Mouse (Mus musculus): Measurements from ENCODE around the gene Exo1. TPM values are rescaled to one million over a fixed set of nuclear protein-coding genes. Genes with fewer than 3 reads are reported as not detected.

Gene Exo1
- polyA plus RNA-seq (2015; fragmentation: Nextera tagmentation; extraction: Ambion mirVana), result 4.3 and 17.4 TPM in 2 replicates

DNA sequence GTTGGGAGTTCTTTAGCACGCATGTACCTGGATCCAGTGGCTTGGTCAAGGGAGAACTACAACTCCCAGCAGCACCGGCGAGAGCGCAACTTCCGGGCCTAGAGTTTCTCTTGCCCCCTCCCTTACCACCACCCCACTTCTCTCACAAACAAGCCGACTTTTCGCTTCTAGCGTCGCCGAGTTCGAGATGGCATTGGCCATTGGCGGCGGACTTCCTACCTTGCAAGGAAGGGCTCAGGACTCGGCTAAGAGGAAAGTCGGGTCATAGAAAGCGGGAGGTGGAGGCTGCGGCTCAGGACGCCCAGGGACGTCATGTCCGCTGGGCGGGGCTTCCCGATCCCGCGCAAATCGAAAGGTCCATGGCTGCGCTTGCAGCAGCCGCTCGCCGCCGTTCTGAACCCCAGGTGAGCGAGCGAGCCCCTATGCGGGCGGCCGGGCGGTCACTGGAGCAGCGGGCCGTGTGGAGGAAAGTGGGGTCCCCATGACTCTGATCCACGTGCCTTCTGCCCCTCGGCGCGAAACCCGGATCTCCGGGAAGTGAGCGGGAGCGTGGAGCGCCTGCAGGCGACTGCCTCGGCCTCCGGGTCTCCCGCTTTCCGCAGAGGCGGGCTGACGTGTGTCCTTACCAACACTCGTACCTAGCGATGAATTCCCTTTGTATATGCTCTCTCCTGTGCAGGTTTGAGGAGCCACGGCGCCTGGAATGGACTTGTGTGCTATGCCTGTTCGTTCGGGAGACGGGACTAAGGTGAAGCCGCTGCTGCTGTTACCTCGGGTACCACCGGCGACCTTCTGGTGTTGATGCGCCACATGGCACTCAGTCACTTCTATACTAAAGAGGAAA is at the start of gene Exo1:
Exo1 (plus strand) TSS at position 129 of the 844 bp plus-strand sequence.
- peak; percentile 99 for ATAC-seq (ENCODE audit: low FRiP score)
- H3K9me3 ChIP-seq (replicated peaks), result no peaks in the 10 kb centered on the region
- H3K4me1 ChIP-seq, result peaks cover 7% of the 10 kb centered on the region
- WGBS, result under 1% methylated on average over 66 of the region's 66 CpGs
- H3K4me2 ChIP-seq, result peak within 1 kb of the TSS; percentile 84
- peak within 1 kb of the TSS; percentile 84 for H3K27ac ChIP-seq (replicated peaks)
- H3K27me3 ChIP-seq (replicated peaks), result no peaks in the 10 kb centered on the region
- H3K9ac ChIP-seq (replicated peaks), result peak within 1 kb of the TSS; percentile 64
- H3K4me3 ChIP-seq (replicated peaks), result peak within 1 kb of the TSS; percentile 71
- H3K36me3 ChIP-seq, result no peaks in the 10 kb centered on the region; the same call in 1 of the 2 replicates

- Histone ChIP-seq H3K27me3 (replicated peaks) (no peaks in the 10 kb centered on the region), H3K36me3 (no peaks in the 10 kb centered on the region), H3K4me3 (replicated peaks) (no peak overlapping the region), H3K9me3 (replicated peaks) (no peaks in the 10 kb centered on the region), H3K4me2 (no peak overlapping the region), H3K4me1 (no peaks in the 10 kb centered on the region), H3K27ac (replicated peaks) (no peak overlapping the region), H3K9ac (replicated peaks) (no peak overlapping the region)
- no peak for ATAC-seq (ENCODE audit: low FRiP score)
- 97% methylated on average over 1 of the region's 1 CpGs for WGBS
These were observed 24.9 kb upstream of the Exo1 start for GRCm38 (mm10) chr1:175855515-175855914.

DNA sequence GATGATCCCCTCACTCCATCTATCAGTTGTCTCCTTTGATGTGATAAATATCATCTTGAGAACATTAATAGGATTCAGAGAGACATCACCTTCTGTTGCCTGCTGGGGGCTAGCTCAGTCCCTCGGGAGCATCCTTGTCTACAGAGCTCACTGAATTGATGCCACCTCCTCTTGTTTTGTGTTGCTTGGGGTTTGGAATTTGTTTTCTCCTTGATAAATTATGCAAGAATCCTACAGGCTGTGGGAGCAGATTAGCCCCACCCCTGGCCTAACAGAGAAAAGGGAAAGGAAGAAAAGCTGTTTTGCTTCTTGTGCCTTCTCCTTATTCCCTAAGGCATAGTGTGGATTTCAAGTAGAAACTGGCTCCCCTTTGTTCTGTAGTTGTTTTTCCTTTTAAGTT is 13.3 kb upstream of the Exo1 start:
- Histone ChIP-seq H3K9ac (replicated peaks) (no peak overlapping the region), H3K4me2 (no peak overlapping the region), H3K4me1 (0 out of 2 replicates have a peak, but pooled peaks cover 2% of the 10 kb centered on the region), H3K4me3 (replicated peaks) (no peak overlapping the region), H3K9me3 (replicated peaks) (no peaks in the 10 kb centered on the region), H3K36me3 (no peaks in the 10 kb centered on the region), H3K27ac (replicated peaks) (no peak overlapping the region), H3K27me3 (replicated peaks) (no peaks in the 10 kb centered on the region)
- ATAC-seq (ENCODE audit: low FRiP score), result no peak
- 31% methylated on average over 1 of the region's 1 CpGs for WGBS

GRCm38 (mm10) chr1:175867558-175867957 is 12.8 kb upstream of the Exo1 start:
- Histone ChIP-seq H3K9ac (replicated peaks) (no peak overlapping the region), H3K9me3 (replicated peaks) (no peaks in the 10 kb centered on the region), H3K4me2 (no peak overlapping the region), H3K27ac (replicated peaks) (no peak overlapping the region), H3K27me3 (replicated peaks) (no peaks in the 10 kb centered on the region), H3K4me1 (0 out of 2 replicates have a peak, but pooled peaks cover 7% of the 10 kb centered on the region), H3K36me3 (no peaks in the 10 kb centered on the region), H3K4me3 (replicated peaks) (no peak overlapping the region)
- no peak for ATAC-seq (ENCODE audit: low FRiP score)
- 29% methylated on average over 5 of the region's 5 CpGs for WGBS

- no peaks in the 10 kb centered on the region for H3K9me3 ChIP-seq (replicated peaks)
- 0 out of 2 replicates have a peak, but pooled peaks cover 8% of the 10 kb centered on the region for H3K4me1 ChIP-seq
- no peak for ATAC-seq (ENCODE audit: low FRiP score)
- no peak overlapping the region for H3K27ac ChIP-seq (replicated peaks)
- H3K4me2 ChIP-seq, result no peak overlapping the region
- no peak overlapping the region for H3K4me3 ChIP-seq (replicated peaks)
- no peaks in the 10 kb centered on the region for H3K27me3 ChIP-seq (replicated peaks)
- no peak overlapping the region for H3K9ac ChIP-seq (replicated peaks)
- 45% methylated on average over 3 of the region's 3 CpGs for WGBS
- no peaks in the 10 kb centered on the region for H3K36me3 ChIP-seq
These were observed 9.7 kb upstream of the Exo1 start for GRCm38 (mm10) chr1:175870716-175871115.

GRCm38 (mm10) chr1:175872028-175872816 is 8.2 kb upstream of the Exo1 start:
- ATAC-seq (ENCODE audit: low FRiP score), result peak; percentile 72
- Histone ChIP-seq H3K4me3 (replicated peaks) (no peak overlapping the region), H3K27ac (replicated peaks) (no peak overlapping the region), H3K9ac (replicated peaks) (no peak overlapping the region), H3K27me3 (replicated peaks) (no peaks in the 10 kb centered on the region), H3K36me3 (no peaks in the 10 kb centered on the region), H3K9me3 (replicated peaks) (no peaks in the 10 kb centered on the region), H3K4me1 (0 out of 2 replicates have a peak, but pooled peaks cover 8% of the 10 kb centered on the region), H3K4me2 (no peak overlapping the region)
- 58% methylated on average over 6 of the region's 6 CpGs for WGBS

DNA sequence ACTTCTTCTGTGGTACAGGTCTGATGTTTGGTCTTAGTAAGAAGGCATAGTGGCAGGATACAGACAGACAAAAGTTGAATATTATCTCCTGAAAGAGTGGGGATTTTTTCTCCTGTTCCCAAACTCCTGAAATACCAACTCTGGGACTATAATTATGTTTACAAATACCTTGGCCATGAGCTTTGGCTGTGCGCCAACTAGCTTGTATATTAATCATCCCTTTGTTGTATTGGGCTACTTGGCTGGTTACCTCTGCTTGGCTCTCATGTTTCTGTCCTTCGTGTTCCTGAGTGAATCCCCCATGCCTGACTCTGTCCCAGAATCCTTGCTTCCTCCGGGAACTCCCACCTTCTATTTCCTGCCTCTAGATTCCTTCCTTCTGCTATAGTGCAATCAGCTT is 3.0 kb downstream of the Exo1 start:
- 78% methylated on average over 3 of the region's 3 CpGs for WGBS
- ATAC-seq (ENCODE audit: low FRiP score), result no peak
- H3K27ac ChIP-seq (replicated peaks), result no peak overlapping the region

DNA sequence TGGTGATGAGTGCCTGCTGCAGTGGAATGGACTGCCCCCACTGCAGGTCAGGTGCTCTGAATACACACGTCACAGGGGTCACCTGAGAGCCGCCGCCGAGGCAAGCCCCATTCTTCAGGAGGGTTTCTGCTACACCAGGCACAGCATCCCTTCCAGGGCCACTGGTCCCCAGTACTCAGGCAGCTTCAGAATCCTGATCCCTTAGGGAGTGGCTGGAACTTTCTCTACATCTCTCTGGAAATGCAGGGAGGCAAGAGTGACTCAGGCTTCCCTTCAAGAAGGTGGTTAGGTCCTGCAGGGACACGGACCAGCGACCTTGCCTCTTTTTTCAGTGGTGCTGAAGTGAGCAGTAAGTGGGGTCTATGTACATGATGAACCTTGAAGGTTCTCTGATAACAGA is 12.9 kb downstream of the Exo1 start:
- 94% methylated on average over 6 of the region's 6 CpGs for WGBS
- Histone ChIP-seq H3K4me1 (no peaks in the 10 kb centered on the region), H3K27ac (replicated peaks) (no peak overlapping the region), H3K27me3 (replicated peaks) (no peaks in the 10 kb centered on the region), H3K4me2 (no peak overlapping the region), H3K4me3 (replicated peaks) (no peak overlapping the region), H3K9ac (replicated peaks) (no peak overlapping the region), H3K9me3 (replicated peaks) (no peaks in the 10 kb centered on the region), H3K36me3 (no peaks in the 10 kb centered on the region)
- ATAC-seq (ENCODE audit: low FRiP score), result no peak

More for the DNA sequence above, 3.0 kb downstream of the Exo1 start:
- H3K36me3 ChIP-seq, result no peaks in the 10 kb centered on the region; the same call in 1 of the 2 replicates
- no peak overlapping the region for H3K4me2 ChIP-seq
- H3K9ac ChIP-seq (replicated peaks), result no peak overlapping the region
- no peak overlapping the region for H3K4me3 ChIP-seq (replicated peaks)
- no peaks in the 10 kb centered on the region for H3K27me3 ChIP-seq (replicated peaks)
- no peaks in the 10 kb centered on the region for H3K9me3 ChIP-seq (replicated peaks)
- H3K4me1 ChIP-seq, result peaks cover 7% of the 10 kb centered on the region

GRCm38 (mm10) chr1:175893726-175894125 is 13.3 kb downstream of the Exo1 start:
- Histone ChIP-seq H3K27ac (replicated peaks) (no peak overlapping the region), H3K4me2 (no peak overlapping the region), H3K9me3 (replicated peaks) (no peaks in the 10 kb centered on the region), H3K4me1 (no peaks in the 10 kb centered on the region), H3K27me3 (replicated peaks) (no peaks in the 10 kb centered on the region), H3K4me3 (replicated peaks) (no peak overlapping the region), H3K36me3 (no peaks in the 10 kb centered on the region), H3K9ac (replicated peaks) (no peak overlapping the region)
- ATAC-seq (ENCODE audit: low FRiP score), result no peak
- 95% methylated on average over 12 of the region's 12 CpGs for WGBS

- Histone ChIP-seq H3K9me3 (replicated peaks) (no peaks in the 10 kb centered on the region), H3K4me3 (replicated peaks) (no peak overlapping the region), H3K4me1 (no peaks in the 10 kb centered on the region), H3K4me2 (no peak overlapping the region), H3K27ac (replicated peaks) (no peak overlapping the region), H3K9ac (replicated peaks) (no peak overlapping the region), H3K36me3 (no peaks in the 10 kb centered on the region), H3K27me3 (replicated peaks) (no peaks in the 10 kb centered on the region)
- ATAC-seq (ENCODE audit: low FRiP score), result no peak
- 88% methylated on average over 2 of the region's 2 CpGs for WGBS
These were observed 30.8 kb downstream of the Exo1 start for GRCm38 (mm10) chr1:175911207-175911606.

- no peak overlapping the region for H3K4me3 ChIP-seq (replicated peaks)
- no peak for ATAC-seq (ENCODE audit: low FRiP score)
- no peak overlapping the region for H3K4me2 ChIP-seq
- no peaks in the 10 kb centered on the region for H3K4me1 ChIP-seq
- H3K9ac ChIP-seq (replicated peaks), result no peak overlapping the region
- WGBS, result 89% methylated on average over 3 of the region's 3 CpGs
- H3K36me3 ChIP-seq, result no peaks in the 10 kb centered on the region
- no peaks in the 10 kb centered on the region for H3K9me3 ChIP-seq (replicated peaks)
- H3K27ac ChIP-seq (replicated peaks), result no peak overlapping the region
- H3K27me3 ChIP-seq (replicated peaks), result no peaks in the 10 kb centered on the region
These were observed 31.7 kb downstream of the Exo1 start for GRCm38 (mm10) chr1:175912038-175912437.

All from neural tube, embryonic 15.5 days (tissue).